In genomic region chr5:73874770-73875169, GRCm38 (mm10) we compare ENCODE assay signal across 14 mouse cellular contexts.
"Had no signal": no experiment of that assay in that cellular context is flagged by ENCODE, and none has a peak within 500 bp of the region (broad histone marks: within the 10 kb centered on the region; RNA-seq: fewer than 3 reads in every experiment).

No protein-coding gene starts in this region.

- H3K27me3 ChIP-seq: kidney, embryonic 15.5 days; liver, embryonic 13.5 days; stomach, embryonic 15.5 days had no signal

- H3K9ac ChIP-seq: kidney, embryonic 15.5 days; liver, embryonic 13.5 days; stomach, embryonic 15.5 days had no signal

- H3K9me3 ChIP-seq: kidney, embryonic 15.5 days; liver, embryonic 13.5 days; stomach, embryonic 15.5 days had no signal

- H3K4me3 ChIP-seq: kidney, embryonic 15.5 days; liver, embryonic 13.5 days; stomach, embryonic 15.5 days had no signal

- H3K4me1 ChIP-seq: kidney, embryonic 15.5 days; liver, embryonic 13.5 days; stomach, embryonic 15.5 days had no signal

- H3K4me2 ChIP-seq: kidney, embryonic 15.5 days; liver, embryonic 13.5 days; midbrain, embryonic 11.5 days; stomach, embryonic 15.5 days had no signal

- H3K27ac ChIP-seq: kidney, embryonic 15.5 days; liver, embryonic 13.5 days; stomach, embryonic 15.5 days had no signal

- H3K36me3 ChIP-seq: kidney, embryonic 15.5 days; liver, embryonic 13.5 days; stomach, embryonic 15.5 days had no signal

- DNase-seq: kidney, postnatal 10 days; kidney, postnatal 36 days; liver, embryonic 13.5 days; lung, adult 2 months; lung, postnatal 14 days; lung, postnatal 4 days; midbrain, embryonic 14.5 days; right cerebral cortex, postnatal 25 days; spleen, adult 18-20 months; thymus, adult 18-20 months; thymus, postnatal 36 days had no signal
